Mouse (Mus musculus): Measurements from ENCODE around the gene Tpm4. TPM values are rescaled to one million over a fixed set of nuclear protein-coding genes. Genes with fewer than 3 reads are reported as not detected.
"Not testable (repeated sequence)": the region's sequence is repeated elsewhere in the genome, so short reads cannot be mapped to it uniquely, and the experiment has no call there.

Gene Tpm4
- polyA plus RNA-seq (2015; fragmentation: Nextera tagmentation; extraction: Ambion mirVana): 351 and 381 TPM in 2 replicates

DNA sequence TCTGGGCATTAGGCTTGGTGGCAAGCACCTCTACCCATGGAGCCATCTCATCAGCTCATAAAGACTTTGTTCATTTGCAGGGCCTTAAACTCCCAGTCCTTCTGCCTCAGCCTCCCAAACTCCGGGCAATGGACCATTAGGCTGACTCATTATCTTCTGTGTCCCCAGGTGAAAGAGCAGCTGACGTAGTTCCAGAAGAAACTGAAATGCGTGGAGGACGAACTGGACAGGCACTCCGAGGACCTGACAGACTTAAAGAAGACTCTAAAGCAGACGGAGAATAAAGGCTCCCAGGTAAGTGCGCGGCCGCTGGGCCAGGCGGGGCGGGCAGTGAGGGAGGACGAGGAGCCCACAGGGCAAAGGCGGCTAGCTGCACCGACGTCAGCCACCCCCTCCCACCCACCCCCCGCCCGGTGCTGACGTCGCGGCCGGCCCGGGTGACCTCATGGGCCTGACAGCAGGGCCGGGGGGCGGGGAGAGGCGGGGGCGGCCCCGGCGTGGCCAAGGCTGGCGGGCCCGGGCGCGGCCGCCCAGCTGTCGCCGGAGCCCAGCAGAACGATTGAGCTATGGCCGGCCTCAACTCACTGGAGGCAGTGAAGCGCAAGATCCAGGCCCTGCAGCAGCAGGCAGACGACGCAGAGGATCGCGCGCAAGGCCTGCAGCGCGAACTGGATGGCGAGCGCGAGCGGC lies at the start of gene Tpm4:
Tpm4 (plus strand) TSS at position 220 of the 690 bp plus-strand sequence.
- H3K9me3 ChIP-seq (replicated peaks; ENCODE audit: control insufficient read depth, low read length): no peaks in the 10 kb centered on the region
- no peaks in the 10 kb centered on the region for H3K27me3 ChIP-seq (ENCODE audit: control insufficient read depth, insufficient read depth, low read length)
- peaks cover 18% of the 10 kb centered on the region for H3K36me3 ChIP-seq (ENCODE audit: control insufficient read depth, insufficient read depth)
- H3K4me2 ChIP-seq (ENCODE audit: low read depth, low read length): peak within 1 kb of the TSS; percentile 79
- ATAC-seq (replicated peaks; ENCODE audit: extremely low read depth, insufficient read depth, low FRiP score): peak; percentile 82
- peak within 1 kb of the TSS; percentile 87 for H3K4me3 ChIP-seq (ENCODE audit: low read length)
- WGBS: 2% methylated on average over 38 of the region's 49 CpGs
- peak within 1 kb of the TSS; percentile 98 for H3K9ac ChIP-seq (ENCODE audit: low read length)
- H3K4me1 ChIP-seq (ENCODE audit: control insufficient read depth, insufficient read depth, low read length): peaks cover 37% of the 10 kb centered on the region
- peak within 1 kb of the TSS; percentile 98 for H3K27ac ChIP-seq (ENCODE audit: low read length)

DNA sequence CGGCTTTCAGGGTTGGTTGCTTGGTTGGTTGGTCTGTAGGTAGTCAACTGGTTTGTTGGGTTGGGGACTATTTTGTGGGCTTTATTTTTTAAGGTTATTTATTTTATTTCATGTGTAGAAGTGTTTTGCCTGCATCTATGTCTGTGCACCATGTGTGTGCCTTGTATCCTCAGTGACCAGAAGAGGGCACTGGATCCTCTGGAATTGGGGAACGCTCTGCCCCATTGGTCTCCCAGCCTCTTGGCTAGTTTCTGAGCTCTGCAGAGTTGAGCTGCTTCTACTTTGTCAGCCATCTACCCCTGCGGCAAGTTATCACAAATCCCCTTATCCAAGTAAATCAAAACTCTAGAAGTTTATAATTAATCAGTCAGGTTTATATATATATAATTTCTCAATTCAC lies 47.2 kb upstream of the Tpm4 start:
- H3K36me3 ChIP-seq (ENCODE audit: control insufficient read depth, insufficient read depth); H3K9me3 ChIP-seq (replicated peaks; ENCODE audit: control insufficient read depth, low read length); H3K4me1 ChIP-seq (ENCODE audit: control insufficient read depth, insufficient read depth, low read length); H3K9ac ChIP-seq (ENCODE audit: low read length); H3K27me3 ChIP-seq (ENCODE audit: control insufficient read depth, insufficient read depth, low read length); H3K27ac ChIP-seq (ENCODE audit: low read length); ATAC-seq (replicated peaks; ENCODE audit: extremely low read depth, insufficient read depth, low FRiP score); H3K4me2 ChIP-seq (ENCODE audit: low read depth, low read length); H3K4me3 ChIP-seq (ENCODE audit: low read length): not testable (repeated sequence)
- 86% methylated on average over 3 of the region's 3 CpGs for WGBS

DNA sequence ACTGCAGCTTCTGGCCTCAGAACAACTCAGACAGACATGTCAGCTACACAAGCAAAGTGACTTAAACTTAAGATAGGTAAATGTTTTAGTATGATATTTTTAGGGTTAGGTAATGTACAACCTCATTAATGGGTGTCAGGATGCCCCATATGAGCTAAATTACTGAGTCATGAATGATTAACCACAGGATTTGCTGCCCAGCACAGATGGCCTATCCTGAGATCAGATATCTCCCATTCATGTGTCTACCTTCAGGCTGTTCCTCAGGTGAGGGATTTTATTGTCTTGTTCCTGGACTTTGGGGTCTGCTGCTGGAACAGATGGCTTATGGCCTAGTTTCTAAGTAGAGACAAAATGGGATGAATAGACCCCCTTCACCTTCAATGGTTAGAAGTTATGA lies 38.1 kb upstream of the Tpm4 start:
- not testable (repeated sequence) for ATAC-seq (replicated peaks; ENCODE audit: extremely low read depth, insufficient read depth, low FRiP score)

DNA sequence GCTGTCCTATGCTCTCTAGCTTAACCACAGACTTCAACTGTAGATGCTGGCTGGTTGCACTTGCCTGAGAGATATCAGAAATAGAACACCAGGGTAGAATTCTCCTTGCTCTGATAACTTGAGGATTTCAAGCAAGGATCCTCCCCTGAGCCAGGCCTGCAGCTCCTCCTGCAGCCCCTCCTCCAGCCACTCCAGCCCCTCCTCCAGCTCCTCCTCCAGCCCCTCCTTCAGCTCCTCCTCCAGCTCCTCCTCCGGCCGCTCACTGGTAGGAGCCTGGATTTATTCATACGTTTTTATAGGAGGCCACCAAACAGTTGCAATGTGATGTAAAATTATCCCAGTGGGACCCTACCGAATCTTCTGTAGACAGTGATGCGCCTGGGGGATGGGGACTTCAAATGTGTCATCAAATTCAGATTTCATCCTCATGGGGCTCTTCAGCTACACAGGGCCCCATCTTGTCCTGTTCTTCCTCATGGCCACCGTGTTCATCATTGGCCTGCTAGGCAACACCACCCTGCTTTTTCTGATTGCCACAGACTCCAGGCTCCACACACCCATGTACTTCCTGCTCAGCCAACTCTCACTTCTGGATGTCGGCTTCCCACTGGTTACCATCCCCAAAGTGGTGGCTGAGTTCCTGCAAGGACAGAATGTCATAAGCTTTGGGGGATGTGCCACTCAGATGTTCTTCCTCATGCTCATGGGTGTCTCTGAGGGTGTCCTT lies 35.2 kb upstream of the Tpm4 start:
- H3K4me1 ChIP-seq (ENCODE audit: control insufficient read depth, insufficient read depth, low read length); H3K9me3 ChIP-seq (replicated peaks; ENCODE audit: control insufficient read depth, low read length); H3K27ac ChIP-seq (ENCODE audit: low read length); H3K4me3 ChIP-seq (ENCODE audit: low read length); H3K36me3 ChIP-seq (ENCODE audit: control insufficient read depth, insufficient read depth); H3K9ac ChIP-seq (ENCODE audit: low read length); ATAC-seq (replicated peaks; ENCODE audit: extremely low read depth, insufficient read depth, low FRiP score); H3K4me2 ChIP-seq (ENCODE audit: low read depth, low read length); H3K27me3 ChIP-seq (ENCODE audit: control insufficient read depth, insufficient read depth, low read length): not testable (repeated sequence)
- WGBS: 57% methylated on average over 6 of the region's 7 CpGs

More for the DNA sequence above, 38.1 kb upstream of the Tpm4 start:
- H3K9ac ChIP-seq (ENCODE audit: low read length); H3K4me2 ChIP-seq (ENCODE audit: low read depth, low read length); H3K27ac ChIP-seq (ENCODE audit: low read length); H3K36me3 ChIP-seq (ENCODE audit: control insufficient read depth, insufficient read depth); H3K27me3 ChIP-seq (ENCODE audit: control insufficient read depth, insufficient read depth, low read length); H3K4me1 ChIP-seq (ENCODE audit: control insufficient read depth, insufficient read depth, low read length); H3K9me3 ChIP-seq (replicated peaks; ENCODE audit: control insufficient read depth, low read length); H3K4me3 ChIP-seq (ENCODE audit: low read length): not testable (repeated sequence)

DNA sequence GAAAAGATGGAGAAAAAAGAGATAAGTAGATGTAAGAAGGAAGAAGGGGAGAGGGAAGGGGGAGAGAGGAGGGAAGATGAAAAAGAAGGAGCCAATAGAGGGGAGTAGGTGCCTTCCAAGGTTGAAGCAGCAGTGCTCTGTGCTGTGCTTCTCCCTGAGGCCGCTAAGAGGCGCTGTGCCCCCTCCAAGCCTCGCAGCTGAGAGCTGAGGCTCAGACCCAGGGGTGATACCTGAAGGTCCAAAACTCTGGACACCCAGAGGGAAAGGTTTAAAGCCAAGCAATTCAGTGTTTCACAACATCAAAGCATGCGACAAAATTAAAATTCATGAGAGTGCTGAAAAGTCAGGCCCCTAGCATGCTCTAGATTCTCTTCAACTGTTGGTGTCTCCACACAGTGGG lies 29.6 kb upstream of the Tpm4 start:
- no peak overlapping the region for H3K4me2 ChIP-seq (ENCODE audit: low read depth, low read length)
- H3K27ac ChIP-seq (ENCODE audit: low read length): no peak overlapping the region
- WGBS: 19% methylated on average over 4 of the region's 4 CpGs
- H3K27me3 ChIP-seq (ENCODE audit: control insufficient read depth, insufficient read depth, low read length): no peaks in the 10 kb centered on the region
- H3K4me3 ChIP-seq (ENCODE audit: low read length): no peak overlapping the region
- no peak for ATAC-seq (replicated peaks; ENCODE audit: extremely low read depth, insufficient read depth, low FRiP score)
- no peaks in the 10 kb centered on the region for H3K4me1 ChIP-seq (ENCODE audit: control insufficient read depth, insufficient read depth, low read length)
- peaks cover 4% of the 10 kb centered on the region for H3K9me3 ChIP-seq (replicated peaks; ENCODE audit: control insufficient read depth, low read length)
- no peaks in the 10 kb centered on the region for H3K36me3 ChIP-seq (ENCODE audit: control insufficient read depth, insufficient read depth)
- H3K9ac ChIP-seq (ENCODE audit: low read length): no peak overlapping the region

DNA sequence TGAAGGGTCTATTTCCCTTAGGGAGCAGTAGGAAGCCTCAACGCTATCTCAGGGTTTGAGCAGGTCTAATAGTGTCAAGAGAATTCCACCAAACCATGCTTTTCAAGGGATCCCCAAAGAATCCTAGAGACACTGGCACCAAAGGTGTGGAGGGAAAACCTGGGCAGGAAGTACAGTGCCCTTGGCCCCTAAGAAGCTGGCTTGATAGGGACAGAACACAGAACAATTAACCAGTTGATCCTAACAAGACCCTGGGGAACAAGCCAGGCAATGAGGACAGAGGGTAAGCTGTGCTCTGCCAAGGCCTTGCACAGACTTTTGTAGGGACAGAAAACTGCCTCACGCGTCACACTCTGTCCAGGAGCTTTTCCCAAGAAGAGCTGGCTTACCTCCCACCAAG lies 28.0 kb upstream of the Tpm4 start, which contains the start of gene Olfr374:
Olfr374 (plus strand) TSS at position 301 of the 400 bp plus-strand sequence.
- no peaks in the 10 kb centered on the region for H3K4me1 ChIP-seq (ENCODE audit: control insufficient read depth, insufficient read depth, low read length)
- no peaks in the 10 kb centered on the region for H3K36me3 ChIP-seq (ENCODE audit: control insufficient read depth, insufficient read depth)
- no peaks in the 10 kb centered on the region for H3K27me3 ChIP-seq (ENCODE audit: control insufficient read depth, insufficient read depth, low read length)
- peaks cover 4% of the 10 kb centered on the region for H3K9me3 ChIP-seq (replicated peaks; ENCODE audit: control insufficient read depth, low read length)
- no peak for ATAC-seq (replicated peaks; ENCODE audit: extremely low read depth, insufficient read depth, low FRiP score)
- H3K4me3 ChIP-seq (ENCODE audit: low read length): no peak within 1 kb of the TSS
- 80% methylated on average over 3 of the region's 3 CpGs for WGBS
- no peak within 1 kb of the TSS for H3K4me2 ChIP-seq (ENCODE audit: low read depth, low read length)
- H3K27ac ChIP-seq (ENCODE audit: low read length): no peak within 1 kb of the TSS
- H3K9ac ChIP-seq (ENCODE audit: low read length): no peak within 1 kb of the TSS

DNA sequence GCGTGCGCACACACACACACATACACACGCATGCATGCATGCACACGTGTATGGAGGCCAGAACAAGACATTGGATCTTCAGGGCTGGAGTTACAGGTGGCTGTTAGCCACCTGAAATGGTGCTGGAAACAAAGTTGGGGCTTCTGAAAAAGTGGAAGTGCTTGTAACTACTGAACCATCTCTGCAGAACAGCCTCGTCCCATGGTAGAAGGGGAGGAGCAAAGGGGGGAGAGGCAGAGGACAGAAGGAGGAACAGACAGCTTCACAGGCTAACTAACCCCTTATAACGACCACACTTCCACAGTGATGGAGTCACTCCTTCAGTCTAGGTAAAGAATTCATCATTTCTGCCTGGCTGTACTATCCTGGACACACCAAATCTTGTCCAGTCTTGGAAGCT lies 23.9 kb upstream of the Tpm4 start:
- no peak overlapping the region for H3K27ac ChIP-seq (ENCODE audit: low read length)
- no peaks in the 10 kb centered on the region for H3K9me3 ChIP-seq (replicated peaks; ENCODE audit: control insufficient read depth, low read length)
- H3K4me3 ChIP-seq (ENCODE audit: low read length): no peak overlapping the region
- 70% methylated on average over 6 of the region's 6 CpGs for WGBS
- no peak overlapping the region for H3K9ac ChIP-seq (ENCODE audit: low read length)
- H3K4me2 ChIP-seq (ENCODE audit: low read depth, low read length): no peak overlapping the region
- H3K27me3 ChIP-seq (ENCODE audit: control insufficient read depth, insufficient read depth, low read length): no peaks in the 10 kb centered on the region
- no peak for ATAC-seq (replicated peaks; ENCODE audit: extremely low read depth, insufficient read depth, low FRiP score)
- H3K4me1 ChIP-seq (ENCODE audit: control insufficient read depth, insufficient read depth, low read length): no peaks in the 10 kb centered on the region
- no peaks in the 10 kb centered on the region for H3K36me3 ChIP-seq (ENCODE audit: control insufficient read depth, insufficient read depth)

DNA sequence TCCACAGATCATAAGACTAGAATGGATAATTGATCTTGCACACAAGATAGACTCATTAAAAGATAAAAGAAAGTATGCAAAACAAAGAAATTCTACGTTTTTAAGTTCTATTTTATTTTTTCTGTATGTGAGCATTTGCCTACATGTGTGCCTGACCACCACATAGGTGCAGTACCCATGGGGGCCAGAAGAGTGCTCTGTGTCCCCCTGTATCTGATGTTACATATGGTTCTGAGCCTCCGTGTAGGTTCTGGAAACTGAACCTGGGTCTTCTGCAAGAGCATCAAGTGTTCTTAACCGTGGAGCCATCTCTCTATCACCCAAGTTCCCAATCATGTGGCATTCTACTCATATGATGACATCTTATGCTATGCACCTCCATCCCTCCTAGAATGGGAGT lies 22.3 kb upstream of the Tpm4 start:
- H3K4me2 ChIP-seq (ENCODE audit: low read depth, low read length): no peak overlapping the region
- 66% methylated on average over 3 of the region's 3 CpGs for WGBS
- H3K4me3 ChIP-seq (ENCODE audit: low read length): no peak overlapping the region
- no peak overlapping the region for H3K27ac ChIP-seq (ENCODE audit: low read length)
- no peaks in the 10 kb centered on the region for H3K4me1 ChIP-seq (ENCODE audit: control insufficient read depth, insufficient read depth, low read length)
- H3K27me3 ChIP-seq (ENCODE audit: control insufficient read depth, insufficient read depth, low read length): no peaks in the 10 kb centered on the region
- no peak for ATAC-seq (replicated peaks; ENCODE audit: extremely low read depth, insufficient read depth, low FRiP score)
- no peak overlapping the region for H3K9ac ChIP-seq (ENCODE audit: low read length)
- no peaks in the 10 kb centered on the region for H3K9me3 ChIP-seq (replicated peaks; ENCODE audit: control insufficient read depth, low read length)
- no peaks in the 10 kb centered on the region for H3K36me3 ChIP-seq (ENCODE audit: control insufficient read depth, insufficient read depth)

DNA sequence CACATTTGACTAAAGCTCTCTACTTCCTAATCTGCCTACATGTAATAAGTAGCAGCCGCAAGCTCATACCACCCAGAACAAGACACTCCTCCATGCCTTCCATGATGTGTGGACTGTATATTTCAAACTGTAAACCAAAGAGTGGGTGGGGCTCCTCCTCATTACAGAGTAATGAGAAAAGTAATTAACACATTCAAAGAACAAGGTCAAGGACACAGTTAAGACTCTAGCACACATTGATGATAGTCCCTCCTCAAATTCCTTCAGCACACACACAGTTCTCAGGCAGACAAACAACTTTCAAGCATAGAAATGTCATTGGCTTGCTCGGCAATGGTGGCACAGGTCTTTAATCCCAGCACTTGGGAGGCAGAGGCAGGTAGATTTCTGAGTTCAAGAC lies 19.6 kb upstream of the Tpm4 start:
- Histone ChIP-seq H3K9ac (ENCODE audit: low read length) (no peak overlapping the region), H3K4me1 (ENCODE audit: control insufficient read depth, insufficient read depth, low read length) (no peaks in the 10 kb centered on the region)
- 87% methylated on average over 2 of the region's 2 CpGs for WGBS

More for the DNA sequence above, 19.6 kb upstream of the Tpm4 start:
- H3K4me2 ChIP-seq (ENCODE audit: low read depth, low read length): no peak overlapping the region
- no peak overlapping the region for H3K4me3 ChIP-seq (ENCODE audit: low read length)
- H3K36me3 ChIP-seq (ENCODE audit: control insufficient read depth, insufficient read depth): no peaks in the 10 kb centered on the region
- H3K9me3 ChIP-seq (replicated peaks; ENCODE audit: control insufficient read depth, low read length): no peaks in the 10 kb centered on the region
- no peak for ATAC-seq (replicated peaks; ENCODE audit: extremely low read depth, insufficient read depth, low FRiP score)
- H3K27me3 ChIP-seq (ENCODE audit: control insufficient read depth, insufficient read depth, low read length): no peaks in the 10 kb centered on the region
- no peak overlapping the region for H3K27ac ChIP-seq (ENCODE audit: low read length)

Data from heart, embryonic 16.5 days (tissue).